Mouse (Mus musculus): Measurements from ENCODE around the gene Rpusd3. TPM values are rescaled to one million over a fixed set of nuclear protein-coding genes. Genes with fewer than 3 reads are reported as not detected.

The Rpusd3 gene
- 10.6 TPM for total RNA-seq (2023)

GRCm38 (mm10) chr6:113419199-113419587, at the start of gene Rpusd3:
TSS of gene Rpusd3 (minus strand) at chr6:113419340.

GRCm38 (mm10) chr6:113457952-113458534, 38.9 kb upstream of the Rpusd3 start, which contains the start of gene Il17re:
TSS of gene Il17re (plus strand) at chr6:113458484.

GRCm38 (mm10) chr6:113442442-113443090, 23.4 kb upstream of the Rpusd3 start, which contains the start of gene Jagn1:
TSS of gene Jagn1 (plus strand) at chr6:113442569.

GRCm38 (mm10) chr6:113435664-113436205, 16.6 kb upstream of the Rpusd3 start, which contains the start of gene Cidec:
TSS of gene Cidec (minus strand) at chr6:113435760.

GRCm38 (mm10) chr6:113388960-113389359, 30.2 kb downstream of the Rpusd3 start, which contains the start of gene Ttll3:
TSS of gene Ttll3 (plus strand) at chr6:113389260.

GRCm38 (mm10) chr6:113377496-113378385, 41.4 kb downstream of the Rpusd3 start, which contains the start of the genes Tada3 and Arpc4:
TSS of gene Tada3 (minus strand) at chr6:113377883.
TSS of gene Arpc4 (plus strand) at chr6:113378115.

Other genes with a start within 250 kb of the Rpusd3 start
- gene Lhfpl4, start 224.0 kb downstream of the Rpusd3 start, total RNA-seq (2023): 0.44 TPM
- gene Mtmr14, start 181.5 kb downstream of the Rpusd3 start, total RNA-seq (2023): 34.8 TPM
- gene Cpne9, start 137.0 kb downstream of the Rpusd3 start, total RNA-seq (2023): 2.9 TPM
- gene Brpf1, start 112.2 kb downstream of the Rpusd3 start, total RNA-seq (2023): 75.3 TPM
- gene Ogg1, start 92.4 kb downstream of the Rpusd3 start, total RNA-seq (2023): 9.0 TPM
- gene Camk1, start 75.4 kb downstream of the Rpusd3 start, total RNA-seq (2023): 0.47 TPM
- 29.1 TPM for gene Tada3, start 41.5 kb downstream of the Rpusd3 start, total RNA-seq (2023)
- gene Arpc4, start 41.2 kb downstream of the Rpusd3 start, total RNA-seq (2023): 232 TPM
- gene Ttll3, start 30.1 kb downstream of the Rpusd3 start, total RNA-seq (2023): 58.3 TPM
- gene Cidec, start 16.4 kb upstream of the Rpusd3 start, total RNA-seq (2023): not detected
- gene Jagn1, start 23.2 kb upstream of the Rpusd3 start, total RNA-seq (2023): 18.3 TPM
- 0.71 TPM for gene Il17re, start 39.1 kb upstream of the Rpusd3 start, total RNA-seq (2023)
- 0.35 TPM for gene Il17rc, start 52.1 kb upstream of the Rpusd3 start, total RNA-seq (2023)
- 10.8 TPM for gene Creld1, start 64.0 kb upstream of the Rpusd3 start, total RNA-seq (2023)
- 0.35 TPM for gene Prrt3, start 82.6 kb upstream of the Rpusd3 start, total RNA-seq (2023)
- gene Emc3, start 112.3 kb upstream of the Rpusd3 start, total RNA-seq (2023): 65.7 TPM
- 0.80 TPM for gene Fancd2, start 112.3 kb upstream of the Rpusd3 start, total RNA-seq (2023)
- not detected for gene Fancd2os, start 181.4 kb upstream of the Rpusd3 start, total RNA-seq (2023)
- gene Brk1, start 185.4 kb upstream of the Rpusd3 start, total RNA-seq (2023): 91.9 TPM
- 19.3 TPM for gene Vhl, start 204.6 kb upstream of the Rpusd3 start, total RNA-seq (2023)
- 57.6 TPM for gene Irak2, start 219.1 kb upstream of the Rpusd3 start, total RNA-seq (2023)

All from CD4-positive naive resting alpha-beta T cell, adult 57 days (primary cell).